Mouse (Mus musculus): ENCODE data around the gene Cand2. TPM values are rescaled to one million over a fixed set of nuclear protein-coding genes. Genes with fewer than 3 reads are reported as not detected.
A peak's percentile ranks its signal among the peaks of the same experiment; 100 is the strongest.
"Not testable (repeated sequence)": the region's sequence is repeated elsewhere in the genome, so short reads cannot be mapped to it uniquely, and the experiment has no call there.

Cand2 gene
- polyA plus RNA-seq, 1 experiment from 2014 or later: 36.9 TPM

GRCm38 (mm10) chr6:115823850-115824464, 49.6 kb downstream of the Cand2 start:
- H3K27me3 ChIP-seq (replicated peaks; ENCODE audit: control insufficient read depth, insufficient read depth, low read length); H3K9ac ChIP-seq (ENCODE audit: low read depth, low read length); H3K36me3 ChIP-seq (ENCODE audit: control insufficient read depth, insufficient read depth, low read length); H3K27ac ChIP-seq (replicated peaks; ENCODE audit: low read depth, low read length); H3K4me1 ChIP-seq (ENCODE audit: control insufficient read depth, insufficient read depth, low read length); H3K9me3 ChIP-seq (ENCODE audit: control insufficient read depth, low read length): not testable (repeated sequence)
- DNase-seq (ENCODE audit: low spot score): peak; percentile 88
- 6% methylated on average over 3 of the region's 11 CpGs for WGBS
- Histone ChIP-seq H3K4me3 (ENCODE audit: low read depth, low read length) (peak overlapping the region; percentile 13), H3K4me2 (ENCODE audit: low read depth, low read length) (peak overlapping the region; percentile 41)
- peak; percentile 96 for ATAC-seq (ENCODE audit: low read depth)

- Histone ChIP-seq H3K4me3 (ENCODE audit: low read depth, low read length) (no peak overlapping the region), H3K4me2 (ENCODE audit: low read depth, low read length) (no peak overlapping the region), H3K36me3 (ENCODE audit: control insufficient read depth, insufficient read depth, low read length) (no peaks in the 10 kb centered on the region), H3K4me1 (ENCODE audit: control insufficient read depth, insufficient read depth, low read length) (no peaks in the 10 kb centered on the region), H3K27ac (replicated peaks; ENCODE audit: low read depth, low read length) (no peak overlapping the region), H3K9me3 (ENCODE audit: control insufficient read depth, low read length) (no peaks in the 10 kb centered on the region), H3K27me3 (replicated peaks; ENCODE audit: control insufficient read depth, insufficient read depth, low read length) (no peaks in the 10 kb centered on the region), H3K9ac (ENCODE audit: low read depth, low read length) (no peak overlapping the region)
- DNase-seq (ENCODE audit: low spot score): no peak
- 81% methylated on average over 6 of the region's 6 CpGs for WGBS
- no peak for ATAC-seq (ENCODE audit: low read depth)
These were observed 56.7 kb downstream of the Cand2 start for GRCm38 (mm10) chr6:115830779-115831601.

GRCm38 (mm10) chr6:115832152-115832850, 58.0 kb downstream of the Cand2 start:
- no peak for DNase-seq (ENCODE audit: low spot score)
- H3K36me3 ChIP-seq (ENCODE audit: control insufficient read depth, insufficient read depth, low read length): no peaks in the 10 kb centered on the region
- no peaks in the 10 kb centered on the region for H3K27me3 ChIP-seq (replicated peaks; ENCODE audit: control insufficient read depth, insufficient read depth, low read length)
- H3K4me3 ChIP-seq (ENCODE audit: low read depth, low read length): no peak overlapping the region
- ATAC-seq (ENCODE audit: low read depth): no peak
- H3K27ac ChIP-seq (replicated peaks; ENCODE audit: low read depth, low read length): no peak overlapping the region
- no peak overlapping the region for H3K4me2 ChIP-seq (ENCODE audit: low read depth, low read length)
- H3K9ac ChIP-seq (ENCODE audit: low read depth, low read length): no peak overlapping the region
- 87% methylated on average over 2 of the region's 2 CpGs for WGBS
- H3K9me3 ChIP-seq (ENCODE audit: control insufficient read depth, low read length): no peaks in the 10 kb centered on the region
- no peaks in the 10 kb centered on the region for H3K4me1 ChIP-seq (ENCODE audit: control insufficient read depth, insufficient read depth, low read length)

- Histone ChIP-seq H3K27me3 (replicated peaks; ENCODE audit: control insufficient read depth, insufficient read depth, low read length) (no peaks in the 10 kb centered on the region), H3K27ac (replicated peaks; ENCODE audit: low read depth, low read length) (no peak overlapping the region), H3K4me1 (ENCODE audit: control insufficient read depth, insufficient read depth, low read length) (no peaks in the 10 kb centered on the region), H3K4me2 (ENCODE audit: low read depth, low read length) (no peak overlapping the region), H3K9me3 (ENCODE audit: control insufficient read depth, low read length) (no peaks in the 10 kb centered on the region), H3K9ac (ENCODE audit: low read depth, low read length) (no peak overlapping the region), H3K4me3 (ENCODE audit: low read depth, low read length) (no peak overlapping the region), H3K36me3 (ENCODE audit: control insufficient read depth, insufficient read depth, low read length) (no peaks in the 10 kb centered on the region)
- DNase-seq (ENCODE audit: low spot score): no peak
- ATAC-seq (ENCODE audit: low read depth): no peak
These were observed 59.5 kb downstream of the Cand2 start for GRCm38 (mm10) chr6:115833861-115834260.

- peak within 1 kb of the TSS; percentile 29 for H3K4me3 ChIP-seq (ENCODE audit: low read depth, low read length)
- 1% methylated on average over 19 of the region's 19 CpGs for WGBS
- DNase-seq (ENCODE audit: low spot score) (peak; percentile 94), ATAC-seq (ENCODE audit: low read depth) (peak; percentile 94)
- no peaks in the 10 kb centered on the region for H3K9me3 ChIP-seq (ENCODE audit: control insufficient read depth, low read length)
- no peaks in the 10 kb centered on the region for H3K4me1 ChIP-seq (ENCODE audit: control insufficient read depth, insufficient read depth, low read length)
- H3K36me3 ChIP-seq (ENCODE audit: control insufficient read depth, insufficient read depth, low read length): peaks cover 20% of the 10 kb centered on the region
- peak within 1 kb of the TSS; percentile 47 for H3K9ac ChIP-seq (ENCODE audit: low read depth, low read length)
- no peak within 1 kb of the TSS for H3K27ac ChIP-seq (replicated peaks; ENCODE audit: low read depth, low read length)
- H3K4me2 ChIP-seq (ENCODE audit: low read depth, low read length): peak within 1 kb of the TSS; percentile 63
- H3K27me3 ChIP-seq (replicated peaks; ENCODE audit: control insufficient read depth, insufficient read depth, low read length): no peaks in the 10 kb centered on the region
These were observed 63.8 kb downstream of the Cand2 start, which contains the start of gene Efcab12 for GRCm38 (mm10) chr6:115838161-115838597. Efcab12 (minus strand) TSS chr6:115838412.

DNA sequence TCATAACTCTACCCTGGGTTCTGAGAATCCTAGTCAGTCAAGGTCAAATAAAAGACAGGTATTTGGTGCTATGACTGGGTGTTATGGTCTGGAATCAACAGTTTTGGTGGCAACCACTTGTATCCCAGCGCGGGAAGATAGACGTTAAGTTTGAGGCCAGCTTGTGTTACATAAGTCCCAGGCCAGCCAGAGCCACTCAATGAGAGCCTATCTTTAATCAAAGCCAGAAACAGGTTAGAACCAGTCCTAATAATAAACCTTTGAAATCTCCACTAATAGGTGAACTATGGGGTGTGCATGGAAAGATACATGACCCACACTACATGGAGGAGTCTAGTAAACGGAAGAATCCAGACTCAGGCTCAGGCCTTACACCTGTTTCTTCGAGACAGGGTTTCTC, 64.4 kb downstream of the Cand2 start:
- ATAC-seq (ENCODE audit: low read depth) (no peak), DNase-seq (ENCODE audit: low spot score) (no peak)
- no peaks in the 10 kb centered on the region for H3K27me3 ChIP-seq (replicated peaks; ENCODE audit: control insufficient read depth, insufficient read depth, low read length)
- H3K27ac ChIP-seq (replicated peaks; ENCODE audit: low read depth, low read length): no peak overlapping the region
- peak overlapping the region; percentile 63 for H3K4me2 ChIP-seq (ENCODE audit: low read depth, low read length)
- peak overlapping the region; percentile 29; the same call in 1 of the 2 replicates for H3K4me3 ChIP-seq (ENCODE audit: low read depth, low read length)
- H3K9me3 ChIP-seq (ENCODE audit: control insufficient read depth, low read length): no peaks in the 10 kb centered on the region
- H3K36me3 ChIP-seq (ENCODE audit: control insufficient read depth, insufficient read depth, low read length): peaks cover 23% of the 10 kb centered on the region
- 65% methylated on average over 5 of the region's 5 CpGs for WGBS
- H3K9ac ChIP-seq (ENCODE audit: low read depth, low read length): no peak overlapping the region
- H3K4me1 ChIP-seq (ENCODE audit: control insufficient read depth, insufficient read depth, low read length): no peaks in the 10 kb centered on the region

DNA sequence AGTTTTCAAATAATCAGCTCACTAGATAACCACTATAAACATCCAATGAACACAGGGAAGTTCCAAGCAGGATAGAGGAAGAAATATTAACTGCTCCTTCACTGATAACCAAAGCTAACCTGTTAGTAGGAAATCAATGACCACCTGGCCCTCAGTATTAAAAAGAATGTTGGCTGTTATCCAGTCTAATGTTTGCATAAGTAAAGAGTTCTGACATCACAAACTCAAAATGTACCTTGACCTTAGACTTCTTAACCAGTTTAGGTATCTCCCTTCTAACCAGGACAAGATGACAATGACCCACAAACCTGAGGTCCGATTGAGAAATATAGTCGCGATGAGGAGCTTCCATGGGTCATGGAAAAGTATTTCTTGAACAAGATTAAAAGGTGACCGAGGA, 70.7 kb downstream of the Cand2 start:
- ATAC-seq (ENCODE audit: low read depth) (no peak), DNase-seq (ENCODE audit: low spot score) (no peak)
- no peak overlapping the region for H3K27ac ChIP-seq (replicated peaks; ENCODE audit: low read depth, low read length)
- 95% methylated on average over 4 of the region's 4 CpGs for WGBS
- no peak overlapping the region for H3K9ac ChIP-seq (ENCODE audit: low read depth, low read length)
- H3K4me2 ChIP-seq (ENCODE audit: low read depth, low read length): no peak overlapping the region
- H3K4me3 ChIP-seq (ENCODE audit: low read depth, low read length): no peak overlapping the region
- H3K9me3 ChIP-seq (ENCODE audit: control insufficient read depth, low read length): no peaks in the 10 kb centered on the region
- H3K36me3 ChIP-seq (ENCODE audit: control insufficient read depth, insufficient read depth, low read length): peaks cover 51% of the 10 kb centered on the region
- no peaks in the 10 kb centered on the region for H3K4me1 ChIP-seq (ENCODE audit: control insufficient read depth, insufficient read depth, low read length)
- no peaks in the 10 kb centered on the region for H3K27me3 ChIP-seq (replicated peaks; ENCODE audit: control insufficient read depth, insufficient read depth, low read length)

- Histone ChIP-seq H3K4me1 (ENCODE audit: control insufficient read depth, insufficient read depth, low read length) (0 out of 2 replicates have a peak, but pooled peaks cover 1% of the 10 kb centered on the region), H3K36me3 (ENCODE audit: control insufficient read depth, insufficient read depth, low read length) (peaks cover 52% of the 10 kb centered on the region), H3K4me3 (ENCODE audit: low read depth, low read length) (no peak overlapping the region), H3K9me3 (ENCODE audit: control insufficient read depth, low read length) (no peaks in the 10 kb centered on the region), H3K4me2 (ENCODE audit: low read depth, low read length) (no peak overlapping the region), H3K9ac (ENCODE audit: low read depth, low read length) (no peak overlapping the region), H3K27me3 (replicated peaks; ENCODE audit: control insufficient read depth, insufficient read depth, low read length) (no peaks in the 10 kb centered on the region), H3K27ac (replicated peaks; ENCODE audit: low read depth, low read length) (no peak overlapping the region)
- peak; percentile 68; the same call in 1 of the 2 replicates for ATAC-seq (ENCODE audit: low read depth)
- WGBS: 48% methylated on average over 6 of the region's 8 CpGs
- peak; percentile 56 for DNase-seq (ENCODE audit: low spot score)
These were observed 72.5 kb downstream of the Cand2 start for GRCm38 (mm10) chr6:115846640-115847411.
